Mouse (Mus musculus) liver, embryonic 13.5 days (tissue): ENCODE results near the gene Pnrc2. TPM values are rescaled to one million over a fixed set of nuclear protein-coding genes. Genes with fewer than 3 reads are reported as not detected.

Source experiments
- ATAC-seq: fragments of 200-750 bp; cut with Nextera tagmentation; 2 replicates; pipeline ENCODE4 v1.8.0; 2017; ENCODE audit warnings: low read depth, mild to moderate bottlenecking, moderate number of reproducible peaks, moderate library complexity
- DNase-seq: peaks from one replicate; pipeline ENCODE4 v3.0.0; 2022
- H3K27ac ChIP-seq: fragments of 300-500 bp; sonication (generic); 2 replicates; pipeline ENCODE4 v1.5.1; 2015; ENCODE audit warnings: moderate library complexity, mild to moderate bottlenecking, inconsistent platforms
- H3K27me3 ChIP-seq: fragments of 300-500 bp; sonication (generic); 2 replicates; pipeline ENCODE4 v1.6.1; 2015; ENCODE audit warnings: mild to moderate bottlenecking, inconsistent platforms
- H3K36me3 ChIP-seq: fragments of 300-500 bp; sonication (generic); 2 replicates; pipeline ENCODE4 v1.6.1; 2015; ENCODE audit warnings: mild to moderate bottlenecking, inconsistent platforms
- H3K4me1 ChIP-seq: fragments of 300-500 bp; sonication (generic); replicated peaks from 2 replicates; pipeline ENCODE4 v1.6.1; 2015; ENCODE audit warnings: inconsistent platforms
- H3K4me2 ChIP-seq: fragments of 300-500 bp; sonication (generic); 2 replicates; pipeline ENCODE4 v1.6.1; 2015; ENCODE audit warnings: inconsistent platforms, mild to moderate bottlenecking, moderate library complexity
- H3K4me3 ChIP-seq: fragments of 300-500 bp; sonication (generic); replicated peaks from 2 replicates; pipeline ENCODE4 v1.5.1; 2015; ENCODE audit warnings: mild to moderate bottlenecking, inconsistent platforms
- H3K9ac ChIP-seq: fragments of 300-500 bp; sonication (generic); 2 replicates; pipeline ENCODE4 v1.6.1; 2015; ENCODE audit warnings: mild to moderate bottlenecking, inconsistent platforms
- H3K9me3 ChIP-seq: fragments of 300-500 bp; sonication (generic); replicated peaks from 2 replicates; pipeline ENCODE4 v1.6.1; 2016; ENCODE audit warnings: inconsistent platforms
- WGBS: fragments of 180-500 bp; shearing (Covaris S2); methylation state at CpG from one replicate; pipeline ENCODE4 v1.1.7; 2015; ENCODE audit not compliant: insufficient replicate concordance; 5-methylcytosine and 5-hydroxymethylcytosine counted together
- polyA plus RNA-seq: library from polyadenylated mRNA; unstranded; fragments of >200 nt; fragmentation: Nextera tagmentation; extraction: Ambion mirVana; gene quantifications from 2 replicates; pipeline ENCODE4 v1.2.1, GENCODE M21; 2015

Pnrc2 gene
- polyA plus RNA-seq, 1 experiment from 2014 or later: 88.0 TPM

DNA sequence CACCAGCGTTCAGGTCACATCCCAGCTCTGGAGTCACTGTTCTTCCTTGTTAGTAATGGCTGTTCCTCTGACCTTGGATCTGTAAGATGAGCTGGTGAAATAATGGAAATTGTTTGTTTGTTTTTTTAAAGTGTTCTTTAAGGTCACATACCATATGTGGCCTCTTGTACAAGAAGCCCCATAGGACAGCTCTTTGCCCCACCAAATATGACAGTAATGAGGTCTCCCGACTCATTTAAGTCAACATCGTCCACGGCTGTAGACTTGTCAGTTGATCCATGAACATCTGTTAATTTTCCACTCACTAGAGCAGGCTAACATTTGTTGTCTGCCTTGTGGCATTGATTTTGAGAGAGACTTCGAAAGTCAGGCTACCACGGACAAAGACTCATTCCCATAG lies 5.4 kb upstream of the Pnrc2 start:
- Histone ChIP-seq H3K9me3 (no peaks in the 10 kb centered on the region), H3K27me3 (no peaks in the 10 kb centered on the region), H3K4me3 (no peak overlapping the region), H3K4me1 (peaks cover 41% of the 10 kb centered on the region), H3K27ac (no peak overlapping the region), H3K36me3 (no peaks in the 10 kb centered on the region), H3K4me2 (no peak overlapping the region), H3K9ac (no peak overlapping the region)
- ATAC-seq: no peak
- no peak for DNase-seq
- WGBS: 79% methylated on average over 6 of the region's 6 CpGs

DNA sequence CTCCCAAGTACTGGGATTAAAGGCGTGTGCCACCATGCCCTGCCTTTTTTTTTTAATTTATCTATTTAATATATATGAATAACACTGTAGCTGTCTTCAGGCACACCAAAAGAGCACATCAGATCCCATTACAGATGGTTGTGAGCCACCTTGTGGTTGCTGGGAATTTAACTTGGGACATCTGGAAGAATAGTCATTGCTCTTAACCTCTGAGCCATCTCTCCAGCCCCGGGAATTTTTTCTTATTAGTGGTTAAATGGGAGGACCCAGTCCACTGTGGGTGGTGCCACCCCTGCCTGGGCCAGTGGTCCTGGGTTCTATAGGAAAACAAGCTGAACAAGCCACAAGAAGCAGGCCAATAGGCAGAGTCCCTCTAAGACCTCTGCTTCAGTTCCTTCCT lies 4.1 kb upstream of the Pnrc2 start:
- no peaks in the 10 kb centered on the region for H3K27me3 ChIP-seq
- DNase-seq (no peak), ATAC-seq (no peak)
- no peak overlapping the region for H3K4me3 ChIP-seq
- no peaks in the 10 kb centered on the region for H3K9me3 ChIP-seq
- no peak overlapping the region for H3K4me2 ChIP-seq
- peaks cover 34% of the 10 kb centered on the region for H3K4me1 ChIP-seq
- H3K27ac ChIP-seq: no peak overlapping the region
- H3K36me3 ChIP-seq: peaks cover 1% of the 10 kb centered on the region
- WGBS: 57% methylated on average over 2 of the region's 2 CpGs
- H3K9ac ChIP-seq: no peak overlapping the region

DNA sequence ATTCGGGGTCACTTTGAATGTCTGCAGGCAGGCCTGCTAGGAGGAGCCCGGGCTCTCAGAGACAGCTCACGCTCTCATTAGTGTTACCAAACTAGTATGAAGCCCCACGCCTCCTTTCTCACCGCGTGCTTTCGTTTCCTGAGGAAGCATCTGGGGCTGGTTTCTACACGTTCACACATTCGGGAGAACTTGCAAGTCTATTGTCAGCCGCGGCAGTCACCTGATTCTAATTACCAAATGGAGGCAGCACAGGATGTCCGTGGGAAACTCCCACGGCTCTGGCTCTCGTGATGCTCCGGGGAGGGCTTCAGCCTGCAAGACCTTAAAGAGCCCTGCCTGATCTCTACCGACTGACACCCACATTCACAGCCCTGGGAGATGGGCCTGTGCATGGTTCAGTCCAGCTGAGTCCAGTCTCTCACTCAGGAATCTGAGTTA lies 3.0 kb upstream of the Pnrc2 start:
- 1% methylated on average over 16 of the region's 16 CpGs for WGBS
- Histone ChIP-seq H3K4me1 (peaks cover 45% of the 10 kb centered on the region), H3K27ac (peak overlapping the region; percentile 93), H3K9ac (peak overlapping the region; percentile 62), H3K4me3 (peak overlapping the region; percentile 50), H3K4me2 (peak overlapping the region; percentile 89), H3K27me3 (no peaks in the 10 kb centered on the region), H3K9me3 (no peaks in the 10 kb centered on the region), H3K36me3 (peaks cover 13% of the 10 kb centered on the region)
- DNase-seq (peak; percentile 55), ATAC-seq (no peak)

DNA sequence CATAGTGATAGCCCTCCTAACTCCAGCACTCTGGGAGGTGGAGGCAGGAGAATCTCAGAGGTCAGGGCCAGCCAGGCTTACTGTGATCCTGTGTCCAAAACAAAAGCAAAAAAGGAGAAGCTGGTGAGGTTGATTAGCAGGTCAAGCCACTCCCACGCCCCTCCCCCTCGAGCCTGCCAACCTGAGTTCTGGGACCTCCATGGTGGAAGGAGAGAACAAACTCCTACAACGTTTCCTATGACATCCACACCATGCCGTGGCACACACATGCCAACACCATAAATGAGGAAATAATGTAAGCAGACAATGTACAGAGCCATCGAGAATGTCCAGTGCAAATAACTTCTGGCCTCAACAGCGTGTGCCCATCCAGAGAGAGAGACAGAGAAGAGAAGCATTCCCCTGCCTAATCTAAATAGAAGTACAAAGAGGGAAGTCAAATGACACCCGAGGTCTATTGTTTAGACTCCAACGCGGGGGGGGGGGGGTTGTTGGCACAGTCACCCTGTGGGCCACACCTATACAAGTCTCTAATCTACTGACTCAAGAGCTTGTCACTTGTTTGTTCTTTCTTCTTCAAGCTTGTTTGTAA lies 2.4 kb upstream of the Pnrc2 start:
- Histone ChIP-seq H3K4me3 (peak overlapping the region; percentile 50), H3K9me3 (no peaks in the 10 kb centered on the region), H3K4me2 (peak overlapping the region; percentile 89), H3K36me3 (peaks cover 16% of the 10 kb centered on the region), H3K9ac (peak overlapping the region; percentile 62), H3K27ac (peak overlapping the region; percentile 93), H3K27me3 (no peaks in the 10 kb centered on the region), H3K4me1 (peaks cover 48% of the 10 kb centered on the region)
- under 1% methylated on average over 9 of the region's 9 CpGs for WGBS
- DNase-seq (peak; percentile 66), ATAC-seq (peak; percentile 16; the same call in 1 of the 2 replicates)

DNA sequence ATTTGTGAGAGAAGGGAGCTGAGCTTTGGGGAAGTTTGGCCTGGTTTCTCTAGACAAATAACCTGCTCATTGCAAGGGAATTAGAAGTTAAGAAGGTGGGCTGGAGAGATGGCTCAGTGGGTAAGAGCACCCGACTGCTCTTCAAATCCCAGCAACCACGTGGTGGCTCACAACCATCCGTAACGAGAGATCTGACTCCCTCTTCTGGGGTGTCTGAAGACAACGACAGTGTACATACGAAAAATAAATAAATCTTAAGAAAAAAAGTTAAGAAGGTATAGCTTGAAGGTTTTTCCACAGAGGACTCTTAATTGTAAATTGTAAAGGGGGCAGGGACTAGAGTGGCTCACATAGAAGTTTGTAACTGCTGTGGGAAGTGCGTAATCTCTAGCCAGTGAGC lies 1.9 kb upstream of the Pnrc2 start:
- WGBS: 26% methylated on average over 7 of the region's 7 CpGs
- DNase-seq (no peak), ATAC-seq (no peak)
- Histone ChIP-seq H3K27ac (peak overlapping the region; percentile 93), H3K4me1 (peaks cover 53% of the 10 kb centered on the region), H3K9me3 (no peaks in the 10 kb centered on the region), H3K9ac (peak overlapping the region; percentile 62), H3K36me3 (peaks cover 20% of the 10 kb centered on the region), H3K4me2 (peak overlapping the region; percentile 89), H3K27me3 (no peaks in the 10 kb centered on the region), H3K4me3 (peak overlapping the region; percentile 50)

DNA sequence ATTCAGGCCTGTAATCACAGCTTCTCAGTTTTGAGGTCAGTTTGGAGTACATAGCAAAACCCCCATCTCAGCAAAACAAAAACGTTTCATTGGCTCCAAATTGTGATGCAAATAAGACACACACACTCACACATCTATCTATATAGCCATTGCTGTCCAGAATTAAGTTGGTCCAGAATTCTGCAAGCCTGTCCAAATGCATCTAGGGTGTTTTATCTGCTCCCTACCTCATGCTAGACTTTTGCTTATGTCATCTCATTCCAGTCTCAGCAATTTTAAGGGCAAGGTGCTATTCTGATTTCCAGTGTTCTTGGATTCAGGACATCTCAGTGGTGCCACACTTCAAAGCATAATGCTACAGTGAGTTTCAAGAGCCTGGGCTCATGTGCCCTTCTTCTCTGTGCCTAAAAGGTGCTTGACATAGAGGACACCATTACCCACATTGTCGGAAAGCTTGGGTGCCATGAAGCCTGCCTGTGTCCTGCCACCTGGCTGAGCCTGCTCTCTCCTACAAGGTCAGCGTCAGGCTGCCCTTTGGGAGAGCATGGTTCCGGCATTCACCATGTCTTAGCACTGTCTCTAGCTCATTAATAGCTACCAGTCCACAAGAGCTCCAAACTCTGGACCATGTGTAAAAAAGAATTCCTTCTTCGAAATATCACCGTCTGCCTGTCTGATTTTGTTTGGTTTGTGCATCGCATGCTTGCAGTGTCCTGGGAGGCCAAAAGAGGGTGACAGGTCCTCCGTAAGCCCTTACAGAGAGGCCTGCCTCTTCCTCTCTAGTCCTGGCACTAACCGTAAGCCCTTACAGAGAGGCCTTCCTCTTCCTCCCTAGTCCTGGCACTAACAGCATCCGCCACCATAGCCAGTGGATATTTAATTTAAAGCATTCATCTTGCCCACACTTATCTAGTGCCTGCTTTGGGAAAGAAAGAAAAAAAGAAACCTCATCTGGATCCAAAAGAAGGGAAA lies 1.2 kb upstream of the Pnrc2 start:
- DNase-seq: no peak
- peaks cover 56% of the 10 kb centered on the region for H3K4me1 ChIP-seq
- no peaks in the 10 kb centered on the region for H3K27me3 ChIP-seq
- H3K4me2 ChIP-seq: peak overlapping the region; percentile 89
- peaks cover 24% of the 10 kb centered on the region for H3K36me3 ChIP-seq
- no peak for ATAC-seq
- H3K9ac ChIP-seq: peak overlapping the region; percentile 89
- peak overlapping the region; percentile 76; the same call in 1 of the 2 replicates for H3K4me3 ChIP-seq
- H3K27ac ChIP-seq: peak overlapping the region; percentile 93
- no peaks in the 10 kb centered on the region for H3K9me3 ChIP-seq
- WGBS: 71% methylated on average over 10 of the region's 10 CpGs

DNA sequence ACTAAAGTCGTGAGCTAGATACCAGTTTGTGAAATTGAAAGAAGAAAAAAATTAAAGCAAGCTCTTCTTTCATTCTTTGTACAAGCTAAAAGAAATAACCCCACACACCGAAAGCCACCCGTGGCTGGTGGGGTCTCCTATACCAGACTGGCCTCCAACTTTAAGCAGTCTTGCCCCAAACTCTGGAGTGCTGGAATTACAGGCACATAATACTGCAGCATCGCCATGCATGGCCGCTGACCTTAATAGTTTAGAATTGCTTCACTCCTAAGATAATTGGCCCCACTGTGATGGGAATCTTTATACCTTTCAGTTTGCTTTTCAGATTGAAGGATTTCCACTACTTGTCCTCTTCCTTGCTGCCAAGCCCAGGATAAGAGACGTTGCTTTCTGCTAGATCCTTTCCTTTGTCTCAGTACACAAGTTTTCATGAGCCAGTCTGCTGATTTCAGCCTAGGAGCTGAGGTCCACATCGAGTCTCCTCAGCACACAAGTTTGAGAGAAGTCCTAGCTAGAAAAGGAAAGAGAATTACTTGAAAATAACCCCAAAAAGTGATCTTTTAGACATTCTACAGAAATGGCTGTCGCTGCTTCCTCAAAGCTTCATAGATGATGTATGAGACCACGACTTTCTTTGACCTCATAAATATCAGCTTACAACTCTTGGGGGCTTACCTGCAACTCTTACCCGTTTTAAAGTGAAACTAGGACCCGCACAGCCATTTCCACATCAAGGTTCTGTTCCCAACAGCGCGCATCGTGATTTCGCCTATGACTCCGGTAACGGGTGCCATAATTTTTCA lies 860 bp downstream of the Pnrc2 start:
- peak overlapping the region; percentile 89 for H3K4me2 ChIP-seq
- DNase-seq: no peak

DNA sequence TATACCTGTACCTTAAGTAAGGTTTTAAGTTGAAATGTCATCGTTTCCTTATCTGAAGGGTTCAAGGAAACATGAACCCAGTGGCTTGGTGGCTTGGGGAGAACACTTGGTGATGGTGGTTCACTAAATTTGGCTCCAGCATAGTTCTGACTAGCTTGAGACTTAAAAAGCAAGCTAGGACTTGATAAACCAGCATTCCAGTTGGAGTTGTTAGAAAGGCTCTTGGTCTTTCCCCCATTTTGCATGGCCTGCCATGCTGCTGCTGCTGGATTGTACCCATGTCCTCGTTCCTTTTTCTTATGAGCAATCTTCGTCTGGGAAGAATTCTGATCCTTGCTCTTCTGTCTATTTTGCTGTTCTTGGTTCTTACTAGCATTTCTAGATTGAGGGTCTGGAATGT lies 1.6 kb downstream of the Pnrc2 start:
- ATAC-seq (no peak), DNase-seq (no peak)
- H3K27me3 ChIP-seq: no peaks in the 10 kb centered on the region
- peak overlapping the region; percentile 89 for H3K4me2 ChIP-seq
- peaks cover 36% of the 10 kb centered on the region for H3K36me3 ChIP-seq
- peak overlapping the region; percentile 89 for H3K9ac ChIP-seq
- no peaks in the 10 kb centered on the region for H3K9me3 ChIP-seq
- 32% methylated on average over 3 of the region's 3 CpGs for WGBS
- H3K4me1 ChIP-seq: peaks cover 62% of the 10 kb centered on the region
- H3K27ac ChIP-seq: peak overlapping the region; percentile 40
- H3K4me3 ChIP-seq: peak overlapping the region; percentile 76

More for the DNA sequence above, 860 bp downstream of the Pnrc2 start:
- peak overlapping the region; percentile 93 for H3K27ac ChIP-seq
- H3K4me3 ChIP-seq: peak overlapping the region; percentile 76
- H3K36me3 ChIP-seq: peaks cover 35% of the 10 kb centered on the region
- 10% methylated on average over 17 of the region's 17 CpGs for WGBS
- H3K4me1 ChIP-seq: peaks cover 63% of the 10 kb centered on the region
- H3K9ac ChIP-seq: peak overlapping the region; percentile 89
- ATAC-seq: no peak
- no peaks in the 10 kb centered on the region for H3K27me3 ChIP-seq
- H3K9me3 ChIP-seq: no peaks in the 10 kb centered on the region

DNA sequence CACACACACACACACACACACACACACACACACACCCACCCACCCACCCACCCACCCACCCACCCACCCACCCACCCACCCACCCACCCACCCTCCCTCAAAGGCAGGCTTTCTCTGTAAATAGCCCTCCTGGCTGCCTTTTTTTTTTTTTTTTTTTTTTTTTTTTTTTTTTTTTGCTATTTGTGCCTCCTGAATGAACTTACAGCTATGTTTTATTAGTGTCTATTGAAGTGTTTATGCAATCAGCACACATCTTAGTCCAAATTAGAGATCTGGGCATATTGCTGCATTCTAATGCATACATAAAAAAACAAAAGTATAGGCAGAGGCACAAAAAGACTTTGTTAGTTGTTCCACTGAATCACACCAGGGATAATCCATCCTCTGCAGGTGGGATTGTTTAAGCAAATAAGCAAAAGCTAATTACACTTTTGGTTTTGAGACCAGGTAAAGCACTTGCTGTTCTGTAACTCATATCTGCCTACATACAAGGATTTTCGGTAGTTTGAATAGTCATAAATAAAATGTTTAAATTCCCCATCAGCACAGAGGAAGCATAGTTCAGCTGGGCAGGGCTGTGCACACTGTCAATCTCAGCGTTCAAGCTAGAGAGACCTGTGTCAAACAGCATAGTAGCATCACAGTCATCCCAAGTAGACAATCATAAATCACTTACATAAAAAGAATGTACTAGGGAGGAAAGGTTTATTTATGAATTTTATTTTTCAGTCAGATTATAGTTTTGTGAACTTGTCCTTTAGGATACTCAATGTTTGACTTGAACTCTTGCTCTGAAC lies 3.2 kb downstream of the Pnrc2 start:
- Histone ChIP-seq H3K9me3 (no peaks in the 10 kb centered on the region), H3K36me3 (peaks cover 43% of the 10 kb centered on the region), H3K9ac (0 out of 2 replicates have a peak overlapping the region, but pooled peaks have one; percentile 1), H3K27me3 (no peaks in the 10 kb centered on the region), H3K4me2 (peak overlapping the region; percentile 34; the same call in 1 of the 2 replicates), H3K4me1 (peaks cover 46% of the 10 kb centered on the region), H3K27ac (no peak overlapping the region), H3K4me3 (0 out of 2 replicates have a peak overlapping the region, but pooled peaks have one; percentile 4)
- WGBS: 59% methylated on average over 2 of the region's 2 CpGs
- DNase-seq (no peak), ATAC-seq (no peak)

DNA sequence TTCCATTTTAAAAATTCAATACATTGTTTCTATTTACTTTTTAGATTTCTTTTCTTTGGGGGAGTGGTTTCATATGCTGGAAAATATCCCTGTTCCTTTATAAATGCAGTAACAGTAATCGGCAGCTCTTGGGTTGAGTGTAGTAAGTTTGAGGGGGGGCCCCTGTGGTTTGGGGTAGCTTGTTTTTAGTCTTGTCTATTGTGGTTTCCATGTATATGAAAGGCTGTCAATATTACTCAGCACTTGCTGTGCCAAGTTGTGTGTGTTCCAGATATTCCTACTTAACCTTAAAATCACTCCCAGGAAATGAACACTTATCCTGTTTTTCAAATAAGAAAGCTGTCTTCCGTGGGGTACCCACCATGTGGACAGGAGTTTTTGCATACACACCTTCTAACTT lies 4.7 kb downstream of the Pnrc2 start:
- H3K9me3 ChIP-seq: no peaks in the 10 kb centered on the region
- peaks cover 32% of the 10 kb centered on the region for H3K4me1 ChIP-seq
- DNase-seq (no peak), ATAC-seq (no peak)
- 38% methylated on average over 2 of the region's 2 CpGs for WGBS
- H3K4me3 ChIP-seq: no peak overlapping the region
- H3K4me2 ChIP-seq: no peak overlapping the region
- no peaks in the 10 kb centered on the region for H3K27me3 ChIP-seq
- H3K9ac ChIP-seq: no peak overlapping the region
- H3K36me3 ChIP-seq: peaks cover 49% of the 10 kb centered on the region
- peak overlapping the region; percentile 47 for H3K27ac ChIP-seq
